Mouse (Mus musculus): ENCODE data around the gene Fam193b.
"Not testable (repeated sequence)": the region's sequence is repeated elsewhere in the genome, so short reads cannot be mapped to it uniquely, and the experiment has no call there.

Fam193b gene

GRCm38 (mm10) chr13:55571977-55572376, 1.1 kb upstream of the Fam193b start:
- DNase-seq (ENCODE audit: low spot score in 2 of 2): no peak

DNA sequence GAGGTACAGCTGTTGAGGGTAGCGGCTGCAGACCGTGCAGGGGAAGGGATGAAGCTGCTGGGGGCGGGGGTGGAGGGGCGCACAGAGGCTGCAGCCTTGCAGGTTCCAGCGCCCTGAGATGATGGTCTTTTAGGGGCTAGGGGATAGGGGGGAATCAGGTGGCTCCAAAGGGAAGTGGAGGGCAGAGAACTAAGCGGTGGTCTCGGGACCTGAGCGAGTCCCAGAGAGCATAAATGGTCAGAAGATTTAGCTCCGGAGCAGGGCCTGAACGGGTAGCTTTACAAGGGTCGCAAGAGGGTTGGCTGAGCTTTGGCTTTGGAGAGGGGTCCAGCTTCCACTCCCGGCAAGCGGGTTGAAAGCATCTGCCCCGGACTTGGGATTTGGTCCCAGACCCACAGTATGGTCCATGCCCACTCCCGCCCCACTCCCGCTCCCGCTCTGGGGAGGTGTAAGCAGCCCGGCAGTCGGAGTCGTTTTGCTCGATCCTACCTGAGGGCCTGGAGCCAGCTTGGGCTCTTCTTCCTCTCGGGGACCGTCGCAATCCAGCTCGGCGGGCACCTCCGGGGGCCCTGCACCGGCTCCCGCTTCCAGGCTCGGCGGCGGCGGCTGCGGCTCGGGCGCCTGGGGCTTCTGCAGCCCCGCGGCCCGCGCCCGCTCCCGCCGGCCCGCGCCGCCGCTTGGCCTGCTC, 490 bp downstream of the Fam193b start:
- peak in 1 of 2 experiments; percentile 46 for DNase-seq (ENCODE audit: low spot score in 2 of 2)

DNA sequence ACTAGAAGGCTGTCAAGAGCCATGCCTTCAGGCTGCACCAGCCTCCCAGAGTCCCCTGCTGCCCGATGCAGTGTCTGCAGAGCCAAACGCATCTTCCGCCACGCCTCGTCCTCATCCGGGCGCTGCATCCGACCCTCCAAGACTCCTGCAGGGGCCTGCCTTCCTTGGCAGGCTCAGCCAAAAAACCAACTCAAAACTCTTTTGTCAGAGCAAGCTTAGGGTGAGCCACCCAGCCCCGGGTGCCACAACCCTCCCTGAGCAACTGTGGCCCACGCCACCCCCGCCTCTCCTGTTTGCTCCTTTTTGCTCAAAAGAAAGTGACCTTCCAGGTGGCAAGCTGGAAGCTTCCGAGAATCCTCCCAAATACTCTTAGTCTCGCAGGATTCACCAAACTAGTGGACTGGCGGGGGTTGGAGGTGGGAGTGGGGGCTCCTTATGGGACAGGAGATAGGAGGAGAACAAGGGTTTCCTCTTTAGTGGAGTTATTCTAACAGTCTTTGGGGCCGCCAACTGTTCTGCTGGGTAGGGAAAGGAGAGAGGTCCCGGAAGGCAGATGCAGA, 1.1 kb downstream of the Fam193b start:
- peak in 1 of 2 experiments; percentile 34 for DNase-seq (ENCODE audit: low spot score in 2 of 2)

GRCm38 (mm10) chr13:55568524-55568923, 2.4 kb downstream of the Fam193b start:
- not testable (repeated sequence) for DNase-seq (ENCODE audit: low spot score in 2 of 2)

GRCm38 (mm10) chr13:55567949-55568348, 3.0 kb downstream of the Fam193b start:
- DNase-seq (ENCODE audit: low spot score in 2 of 2): no peak

- no peak for DNase-seq (ENCODE audit: low spot score in 2 of 2)
These were observed 3.9 kb downstream of the Fam193b start for GRCm38 (mm10) chr13:55567001-55567400.

GRCm38 (mm10) chr13:55563266-55563879, 7.5 kb downstream of the Fam193b start:
- no peak for DNase-seq (ENCODE audit: low spot score in 2 of 2)

DNA sequence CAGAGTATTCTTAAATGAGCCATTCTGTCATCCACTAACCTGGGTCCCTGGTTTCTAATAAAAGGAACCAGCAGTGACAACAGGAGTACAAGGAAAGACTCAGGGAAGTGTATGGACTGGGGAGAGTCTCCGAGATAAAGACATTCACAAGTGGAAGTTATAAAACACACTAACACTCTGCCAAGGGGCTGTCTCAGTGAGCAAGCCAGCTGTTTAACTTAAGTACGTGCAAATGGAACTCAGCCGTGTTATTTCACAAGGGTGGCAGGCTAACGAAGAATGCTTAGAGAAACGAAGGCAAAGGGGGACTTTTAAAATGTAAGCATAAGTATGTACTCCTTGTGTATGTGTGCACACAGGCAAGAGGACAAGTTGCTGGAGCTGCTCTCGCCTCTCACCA, 13.4 kb downstream of the Fam193b start:
- no peak for DNase-seq (ENCODE audit: low spot score in 2 of 2)

DNA sequence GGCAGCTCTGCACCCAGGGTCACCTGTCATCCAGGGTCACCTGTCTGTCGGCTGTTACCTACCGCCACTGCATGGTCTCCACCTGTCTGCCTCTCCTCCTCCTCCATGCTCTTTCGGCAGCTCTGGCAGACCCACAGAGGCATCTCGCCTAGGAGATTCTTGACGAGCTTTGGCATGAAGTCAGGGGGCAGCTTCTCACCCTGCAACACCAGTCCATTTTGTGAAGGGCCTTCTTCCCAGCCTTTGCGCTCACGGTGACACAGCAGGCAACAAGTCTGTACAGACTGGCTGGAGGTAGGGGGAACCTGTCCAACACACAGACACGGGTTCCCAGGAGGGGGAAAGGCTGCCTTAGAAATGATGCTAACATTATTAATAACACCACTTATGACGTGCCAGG, 15.0 kb downstream of the Fam193b start:
- no peak for DNase-seq (ENCODE audit: low spot score in 2 of 2)

DNA sequence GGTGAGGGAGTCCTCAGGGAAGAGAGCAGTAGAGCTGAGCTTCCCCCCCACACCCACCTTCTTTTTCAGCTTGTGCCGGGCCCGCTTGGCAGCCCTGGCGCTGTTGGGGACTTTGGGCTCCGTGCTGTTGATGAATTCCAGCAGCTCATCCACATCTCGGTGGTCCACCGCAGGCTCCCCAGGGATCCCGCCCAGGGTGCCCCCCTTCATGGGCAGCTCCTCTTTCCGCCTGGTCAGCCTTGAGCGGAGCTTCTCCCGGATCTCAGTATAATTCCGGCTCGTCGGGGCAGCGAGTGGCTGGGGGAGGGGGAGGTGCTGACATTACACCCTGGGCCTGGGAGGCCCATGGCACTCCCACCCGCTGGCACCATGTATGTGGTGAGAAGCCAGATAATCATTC, 21.9 kb downstream of the Fam193b start:
- DNase-seq (ENCODE audit: low spot score in 2 of 2): no peak

DNA sequence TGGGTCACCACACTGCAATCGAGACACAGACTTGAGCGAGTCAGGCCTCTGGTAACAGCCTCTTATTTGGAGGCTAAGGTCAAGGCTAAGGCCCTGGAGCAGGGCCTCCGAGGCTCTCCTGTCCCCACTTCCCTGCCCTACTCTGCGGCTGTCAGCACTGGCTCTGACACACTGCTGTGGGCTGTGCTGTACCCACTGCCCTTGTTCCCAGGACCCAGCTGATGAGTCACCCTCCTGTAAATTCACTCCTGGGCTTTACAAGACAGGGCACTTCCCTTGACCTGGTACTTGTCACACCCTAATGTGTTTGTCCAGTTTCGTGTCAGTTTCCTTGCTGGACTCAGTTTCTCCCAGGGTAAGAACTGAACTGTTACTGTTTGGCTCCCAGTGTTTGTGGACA, 22.5 kb downstream of the Fam193b start:
- no peak for DNase-seq (ENCODE audit: low spot score in 2 of 2)

GRCm38 (mm10) chr13:55547916-55548315, 23.0 kb downstream of the Fam193b start:
- DNase-seq (ENCODE audit: low spot score in 2 of 2): no peak

DNA sequence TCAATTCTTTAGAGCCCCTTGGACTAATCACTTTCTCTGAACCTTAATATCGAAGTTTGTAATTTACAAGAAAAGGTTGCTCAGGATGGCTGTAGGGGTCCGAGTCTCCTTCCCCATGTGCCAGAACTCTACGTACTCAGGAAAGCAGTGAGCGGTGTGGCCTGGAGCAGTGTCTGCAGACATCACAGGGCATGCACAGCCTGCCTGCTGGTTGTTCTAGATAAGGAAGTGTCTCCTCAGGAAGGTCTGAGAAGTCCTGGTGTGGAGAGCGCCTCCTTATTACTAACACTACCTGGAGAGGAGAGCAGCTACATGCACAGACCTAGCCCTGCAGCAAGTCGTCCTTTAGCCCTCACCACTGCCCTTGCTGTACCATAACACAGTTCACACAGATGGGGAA, 26.1 kb downstream of the Fam193b start:
- DNase-seq (ENCODE audit: low spot score in 2 of 2): no peak

- no peak for DNase-seq (ENCODE audit: low spot score in 2 of 2)
These were observed 27.5 kb downstream of the Fam193b start for GRCm38 (mm10) chr13:55543447-55543846.

- DNase-seq (ENCODE audit: low spot score in 2 of 2): no peak
These were observed 28.0 kb downstream of the Fam193b start for GRCm38 (mm10) chr13:55542891-55543290.

- peak in 1 of 2 experiments; percentile 26 for DNase-seq (ENCODE audit: low spot score in 2 of 2)
These were observed 30.0 kb downstream of the Fam193b start for GRCm38 (mm10) chr13:55540933-55541332.

GRCm38 (mm10) chr13:55536194-55537175, 34.4 kb downstream of the Fam193b start, which contains the start of gene Ddx41:
TSS of gene Ddx41 (minus strand) at chr13:55536658.
- DNase-seq (ENCODE audit: low spot score in 2 of 2): peak; percentile 99 to 100

DNA sequence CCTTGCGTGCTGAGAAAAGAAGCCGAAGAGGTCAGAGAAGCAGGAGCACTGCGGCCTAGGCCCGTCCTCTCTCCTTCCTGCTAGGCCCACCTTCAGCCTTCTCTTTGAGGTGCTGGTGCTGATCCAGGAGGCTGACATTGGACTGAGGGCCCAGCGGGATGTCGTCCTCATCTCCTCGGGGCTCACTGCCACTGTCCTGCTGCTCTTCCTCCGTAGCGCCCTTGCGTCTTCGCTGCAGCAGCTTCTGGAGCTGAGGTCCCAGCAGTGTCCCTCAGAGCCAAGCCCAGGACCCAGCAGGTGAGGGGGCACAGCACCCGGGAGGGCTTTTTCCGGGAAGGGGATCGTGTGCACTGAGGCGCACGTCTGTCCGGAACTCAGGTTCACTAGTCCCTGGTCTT, 35.1 kb downstream of the Fam193b start:
- DNase-seq (ENCODE audit: low spot score in 2 of 2): peak in 1 of 2 experiments; percentile 17

GRCm38 (mm10) chr13:55535191-55535590, 35.7 kb downstream of the Fam193b start:
- no peak for DNase-seq (ENCODE audit: low spot score in 2 of 2)

DNA sequence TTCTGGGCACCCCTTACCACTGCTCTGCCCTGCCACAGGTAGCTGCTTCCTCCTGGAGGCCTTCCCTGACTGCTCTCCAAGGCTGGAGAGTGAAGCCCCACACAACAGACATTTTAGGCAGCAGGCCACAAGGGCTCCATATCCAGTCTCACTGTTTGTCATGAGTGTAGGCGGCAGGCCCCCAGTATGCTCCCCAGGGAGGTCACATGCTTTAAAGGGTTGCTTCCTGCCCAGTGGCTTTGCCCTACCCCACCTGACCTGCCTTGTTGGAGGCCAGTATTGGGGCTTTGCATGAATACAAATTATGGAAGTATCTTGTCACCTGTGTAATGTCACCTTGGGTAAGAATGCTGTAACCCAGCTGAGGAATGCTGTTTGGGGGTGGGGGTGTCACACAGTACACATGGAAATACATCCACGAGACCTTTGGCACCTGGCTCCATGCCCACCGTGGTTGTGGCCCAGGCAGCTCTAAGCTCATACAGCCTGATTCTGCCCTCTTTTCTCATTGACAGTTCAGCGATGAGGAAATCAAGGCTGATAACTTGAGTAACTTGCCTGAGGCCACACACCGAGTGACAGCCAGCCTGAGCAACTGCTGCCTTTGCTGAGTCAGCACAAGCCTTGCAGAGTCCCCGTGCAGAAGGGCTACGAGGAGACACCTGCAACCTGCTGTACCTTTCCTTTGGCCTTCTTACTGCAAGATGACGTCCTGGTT, 41.6 kb downstream of the Fam193b start, which contains the start of gene Dok3:
Gene Dok3 (minus strand): TSS at position 99 of the 718 bp plus-strand sequence.
- DNase-seq (ENCODE audit: low spot score in 2 of 2): no peak
